Mouse (Mus musculus) spleen, adult 2 months (tissue): Measurements from ENCODE around the gene Gm20897.
"Not testable (repeated sequence)": the region's sequence is repeated elsewhere in the genome, so short reads cannot be mapped to it uniquely, and the experiment has no call there.

ENCODE experiments used
- CTCF ChIP-seq: fragments of 200-500 bp; IDR thresholded peaks from 2 replicates; pipeline ENCODE4 v1.5.1; 2011; ENCODE audit warnings: mild to moderate bottlenecking, inconsistent platforms; ENCODE audit not compliant: insufficient read depth, insufficient read length, insufficient replicate concordance; ENCODE audit errors: extremely low read depth
- POLR2A ChIP-seq: fragments of 200-500 bp; IDR thresholded peaks from 2 replicates; pipeline ENCODE4 v1.6.1; 2011; ENCODE audit warnings: low read depth, low read length, inconsistent platforms

- not testable (repeated sequence) for TF ChIP-seq CTCF, POLR2A
These were observed at the start of gene Gm20897 for GRCm38 (mm10) chrY:38502138-38502537.
